Mouse (Mus musculus) stomach, postnatal 0 days (tissue): Measurements from ENCODE around the gene Osgep.

Experiments used
- CTCF ChIP-seq: IDR thresholded peaks from 2 replicates; pipeline ENCODE4 v1.5.1; 2016; ENCODE audit warnings: antibody characterized with exemption, low read depth, mild to moderate bottlenecking, moderate library complexity
- EP300 ChIP-seq: optimal IDR thresholded peaks from 2 replicates; pipeline ENCODE3; 2016; ENCODE audit warnings: antibody characterized with exemption

GRCm38 (mm10) chr14:50862641-50863040 is 62.1 kb downstream of the Osgep start:
- TF ChIP-seq CTCF (no peak), EP300 (no peak)
